Mouse (Mus musculus): ENCODE measurements at regions not wholly inside any gene's neighbourhood (a gene's known extent, or its start where the extent isn't known, plus 50 kb on each side); places are given as distances from the start of the nearest gene placed in this dataset.

- TF ChIP-seq CTCF (IDR thresholded peaks at IDR 0.05; ENCODE audit: low read depth) (no peak), EP300 (IDR thresholded peaks at IDR 0.05; ENCODE audit: low read depth) (no peak)
Measured at GRCm38 (mm10) chr15:94137159-94137952, 327.9 kb downstream of the Adamts20 start.

Data from liver, embryonic 14.5 days (tissue).